Mouse (Mus musculus): ENCODE data around the gene Fam173a. TPM values are rescaled to one million over a fixed set of nuclear protein-coding genes. Genes with fewer than 3 reads are reported as not detected.

Fam173a gene
- 100 to 1,000 TPM; 192 to 257 TPM for polyA plus RNA-seq (2017; shearing (Covaris generic))

DNA sequence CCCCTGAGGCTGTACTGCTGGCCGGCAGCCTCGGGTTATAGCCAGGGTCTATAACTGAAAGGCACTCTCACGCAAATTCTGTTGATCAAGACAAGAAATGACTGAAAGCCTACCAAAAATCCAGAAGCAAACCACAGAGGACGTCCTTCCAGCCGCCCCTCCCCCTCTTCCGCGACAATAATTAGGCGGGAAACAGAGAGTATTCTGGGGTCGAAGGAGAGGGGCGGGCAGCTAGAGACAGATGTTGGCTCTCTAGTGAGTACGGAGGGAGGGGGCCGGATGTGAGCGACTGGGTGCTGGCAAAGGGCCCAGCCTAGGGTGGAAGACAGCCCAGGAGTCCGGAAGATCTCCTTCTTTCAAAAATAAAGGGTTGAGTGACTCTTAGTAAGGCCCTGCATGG is at the start of gene Fam173a:
Gene Fam173a (minus strand): TSS at position 287 of the 400 bp plus-strand sequence.
- peak; percentile 86 for ATAC-seq

DNA sequence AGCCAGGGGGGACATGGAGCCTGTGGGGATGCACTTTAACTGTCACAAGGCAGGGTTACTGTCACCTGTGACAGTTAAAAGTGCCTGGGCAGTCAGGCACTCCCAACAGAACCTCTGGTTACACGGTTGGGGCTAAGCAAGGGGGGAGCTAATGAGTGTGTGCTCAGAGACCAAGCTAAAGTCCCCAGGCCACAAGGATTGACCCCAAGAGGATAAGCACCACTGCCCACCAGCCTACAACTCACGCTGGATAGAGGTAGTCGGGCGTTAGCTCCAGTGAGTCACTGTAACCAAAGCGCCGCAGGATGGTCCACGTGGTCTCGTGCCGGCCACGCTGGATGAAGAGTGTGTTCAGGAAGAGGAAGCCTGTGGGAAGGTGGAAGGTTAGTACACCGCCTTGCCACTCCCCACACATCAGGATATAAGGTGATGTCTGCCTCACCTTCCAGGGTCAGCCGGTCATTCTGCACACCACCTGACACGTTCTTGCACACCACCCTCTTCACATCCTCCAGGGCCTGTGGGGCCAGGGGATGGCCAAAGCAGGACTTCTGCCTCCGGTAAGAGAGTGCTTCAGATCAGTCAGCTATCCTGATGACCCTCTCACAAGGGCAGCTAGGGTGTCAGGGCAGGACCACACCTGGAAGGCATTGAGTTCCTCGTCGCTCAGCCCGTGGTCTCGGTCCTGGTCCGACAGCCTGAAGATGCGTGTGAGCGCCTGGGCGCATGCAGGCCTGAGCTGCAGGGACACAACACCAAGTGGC is 48.6 kb upstream of the Fam173a start, which contains the start of gene Gm20683:
Gene Gm20683 (minus strand): TSS at position 647 of the 764 bp plus-strand sequence.
- ATAC-seq = no peak

DNA sequence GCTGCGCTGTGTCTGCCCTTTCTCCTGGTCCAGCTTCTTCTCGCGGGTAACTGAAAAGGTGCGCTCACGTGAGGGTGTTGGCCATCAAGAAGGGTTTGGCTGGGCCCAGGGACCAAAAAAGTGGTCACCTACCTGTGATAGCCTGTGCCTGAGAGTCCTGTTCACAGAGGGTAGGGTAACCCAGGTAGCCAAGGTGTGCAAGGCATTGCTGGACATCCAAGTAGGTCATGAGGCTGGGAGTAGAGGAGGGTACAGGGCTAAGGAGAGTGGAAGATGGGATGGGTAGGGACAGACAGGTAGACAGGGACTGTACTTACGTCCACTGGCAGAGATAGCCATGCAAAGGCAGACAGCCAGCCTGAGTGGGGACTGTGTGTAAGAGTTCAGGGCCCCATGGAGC is 47.8 kb upstream of the Fam173a start:
- no peak for ATAC-seq

DNA sequence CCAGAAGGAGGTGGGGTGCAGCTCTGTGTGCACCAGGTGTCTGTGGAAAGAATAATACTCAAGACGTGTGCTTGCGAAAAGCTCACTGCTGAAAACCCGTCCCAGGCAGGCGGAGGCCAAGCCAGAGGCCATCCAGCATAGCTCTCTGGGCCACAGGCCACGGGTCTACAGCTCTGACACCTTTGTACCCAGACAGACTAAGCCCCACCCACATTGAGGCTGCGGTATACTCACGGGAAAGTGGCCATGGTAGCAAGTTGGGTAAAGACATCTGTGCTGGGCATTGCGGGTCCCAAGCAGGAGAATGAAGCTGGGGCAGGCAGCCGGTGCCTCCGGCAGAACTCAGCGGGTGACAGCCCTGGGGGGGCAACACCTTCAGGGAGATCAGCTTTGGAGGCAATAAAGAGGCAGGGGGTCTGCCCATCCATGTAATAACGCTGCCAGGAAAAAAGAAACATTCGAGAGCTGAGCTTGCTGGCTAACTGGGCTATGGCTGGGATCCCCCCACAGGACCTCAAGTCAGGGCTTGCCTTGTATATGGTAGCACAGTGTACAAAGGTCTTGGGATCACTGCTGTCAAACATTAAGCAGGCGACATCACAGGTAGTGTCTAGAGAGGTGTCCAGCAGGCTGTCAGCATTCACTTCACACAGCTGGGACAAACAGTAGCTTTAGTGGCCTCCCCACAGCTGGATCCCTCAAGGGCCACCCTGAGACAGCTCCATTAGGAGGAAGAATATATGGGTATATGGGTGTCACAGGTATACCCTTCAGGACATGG is 46.9 kb upstream of the Fam173a start:
- ATAC-seq = no peak

DNA sequence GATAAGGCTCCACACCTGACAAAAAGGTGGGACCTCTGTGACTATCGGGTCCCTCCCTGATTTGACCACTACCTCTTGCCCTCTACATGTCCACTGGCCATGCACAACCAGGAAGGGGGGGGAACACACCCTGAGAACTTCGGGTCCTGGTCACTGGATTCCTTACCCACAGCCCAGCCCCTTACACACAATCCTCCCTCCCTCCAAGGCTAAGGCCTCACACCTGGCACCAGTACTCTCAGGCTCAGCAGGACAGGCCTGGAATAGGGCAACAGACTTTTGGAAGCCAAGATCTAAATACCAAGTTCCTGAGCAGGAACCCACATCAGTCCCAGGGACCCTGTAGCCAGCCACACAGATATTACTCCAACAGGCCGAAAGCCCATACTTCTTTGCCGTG is 46.2 kb upstream of the Fam173a start:
- no peak for ATAC-seq

DNA sequence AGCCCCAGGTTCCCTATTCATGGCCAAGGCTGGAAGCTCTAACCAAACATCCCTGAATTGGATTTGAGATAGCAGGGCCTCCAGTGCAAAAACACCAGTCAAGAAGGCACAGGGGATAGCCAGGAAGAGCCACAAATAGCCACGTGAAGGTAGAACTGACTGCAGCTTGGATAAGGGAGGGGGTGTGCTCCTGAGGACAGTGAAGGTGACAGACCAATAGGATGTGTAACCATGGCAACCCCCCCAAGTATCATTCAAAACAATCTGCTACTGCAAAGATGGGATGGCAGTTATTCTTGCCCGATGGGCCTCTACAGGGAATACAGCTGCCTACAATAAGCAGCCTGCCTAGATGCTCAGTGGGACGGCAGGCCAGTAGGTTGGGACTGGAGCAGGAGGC is 44.8 kb upstream of the Fam173a start:
- no peak for ATAC-seq

DNA sequence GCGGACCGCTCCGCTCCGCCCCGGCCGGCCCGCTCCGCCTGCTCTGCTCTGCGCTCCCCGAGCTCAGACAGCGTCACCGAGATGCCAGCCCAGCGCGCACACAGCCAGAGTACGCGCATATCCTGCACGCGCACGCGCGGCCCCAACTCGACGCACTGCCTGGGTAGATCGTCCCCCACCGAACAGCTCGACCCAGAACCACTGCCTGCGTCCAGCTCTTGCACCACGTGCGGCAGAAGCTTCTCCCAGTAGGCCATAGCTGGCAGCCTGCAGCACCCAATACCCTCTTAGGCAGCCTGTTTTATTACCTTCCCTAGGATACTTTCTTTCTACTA is 44.3 kb upstream of the Fam173a start, which contains the start of gene Rhbdl1:
Gene Rhbdl1 (minus strand): TSS at position 220 of the 335 bp plus-strand sequence.
- ATAC-seq = no peak

DNA sequence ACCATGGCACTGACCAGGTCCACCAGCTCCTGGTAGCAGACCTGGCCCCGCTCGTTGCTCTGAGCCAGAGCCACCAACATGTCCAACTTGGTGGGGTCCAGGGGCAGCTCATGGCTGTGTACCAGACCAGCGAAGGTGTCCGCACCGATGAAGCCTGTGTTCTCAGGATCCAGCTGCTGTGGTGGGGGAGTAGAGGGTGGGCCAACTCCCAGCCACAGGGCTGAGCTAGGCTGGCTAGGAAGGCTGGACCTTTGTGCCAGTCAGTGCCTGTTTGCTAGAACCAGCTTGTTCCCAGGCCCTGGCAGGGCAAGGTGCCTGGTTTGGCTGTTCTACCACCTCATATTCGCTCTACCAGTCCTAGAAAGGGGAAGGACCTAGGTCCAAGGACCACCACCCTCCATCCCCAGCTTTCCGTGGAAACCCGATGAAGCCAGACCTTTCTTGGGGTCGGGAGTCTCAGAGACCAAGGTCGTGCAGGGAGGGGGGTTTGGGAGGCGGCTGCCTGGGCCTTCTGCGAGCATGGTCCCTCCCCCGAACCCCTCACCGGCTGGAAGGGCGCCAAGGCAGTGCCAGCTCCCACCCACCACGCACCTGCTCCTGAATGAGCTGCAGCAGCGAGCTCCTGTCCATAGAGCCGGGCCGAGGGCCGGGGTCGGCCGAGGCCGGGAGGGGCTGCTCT is 43.8 kb upstream of the Fam173a start:
- no peak for ATAC-seq

DNA sequence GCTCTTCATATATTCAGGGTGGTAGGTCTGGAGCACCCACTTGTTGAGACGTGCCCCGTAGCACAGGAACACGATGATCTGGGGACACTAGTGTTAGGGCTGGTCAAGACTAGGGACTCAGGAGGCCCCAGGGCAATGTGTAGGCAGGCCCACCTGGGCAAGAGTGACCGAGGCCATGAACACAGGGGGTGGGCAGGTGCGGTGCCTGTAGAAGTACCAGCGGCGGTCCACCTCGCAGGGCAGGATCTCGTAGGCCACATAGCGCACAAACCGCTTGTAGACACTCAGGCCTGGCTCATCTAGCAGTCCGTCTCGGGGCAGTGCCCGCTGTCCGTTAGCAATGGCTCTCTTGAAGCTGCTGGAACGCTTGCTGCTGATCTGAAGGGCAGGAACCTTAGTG is 43.1 kb upstream of the Fam173a start:
- ATAC-seq = no peak

DNA sequence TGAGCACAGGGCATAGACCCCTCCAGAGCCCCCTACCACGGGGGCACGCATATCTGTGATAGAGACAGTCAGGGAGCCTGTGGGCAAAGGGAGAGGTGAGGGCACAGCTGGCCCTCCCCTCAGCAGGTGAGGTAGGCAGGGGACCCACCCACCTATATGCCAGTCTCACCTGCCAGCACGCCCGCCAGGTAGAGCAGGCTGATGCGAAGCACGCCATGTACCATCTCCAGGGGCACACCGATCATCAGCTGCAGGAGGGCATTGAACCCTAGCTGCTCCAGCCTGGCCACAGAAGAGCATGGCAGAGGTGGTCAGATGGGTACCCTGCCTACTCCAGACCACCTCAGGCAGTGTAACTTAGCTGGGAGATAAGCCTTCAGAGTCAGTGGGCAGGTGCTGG is 42.6 kb upstream of the Fam173a start:
- ATAC-seq = no peak

DNA sequence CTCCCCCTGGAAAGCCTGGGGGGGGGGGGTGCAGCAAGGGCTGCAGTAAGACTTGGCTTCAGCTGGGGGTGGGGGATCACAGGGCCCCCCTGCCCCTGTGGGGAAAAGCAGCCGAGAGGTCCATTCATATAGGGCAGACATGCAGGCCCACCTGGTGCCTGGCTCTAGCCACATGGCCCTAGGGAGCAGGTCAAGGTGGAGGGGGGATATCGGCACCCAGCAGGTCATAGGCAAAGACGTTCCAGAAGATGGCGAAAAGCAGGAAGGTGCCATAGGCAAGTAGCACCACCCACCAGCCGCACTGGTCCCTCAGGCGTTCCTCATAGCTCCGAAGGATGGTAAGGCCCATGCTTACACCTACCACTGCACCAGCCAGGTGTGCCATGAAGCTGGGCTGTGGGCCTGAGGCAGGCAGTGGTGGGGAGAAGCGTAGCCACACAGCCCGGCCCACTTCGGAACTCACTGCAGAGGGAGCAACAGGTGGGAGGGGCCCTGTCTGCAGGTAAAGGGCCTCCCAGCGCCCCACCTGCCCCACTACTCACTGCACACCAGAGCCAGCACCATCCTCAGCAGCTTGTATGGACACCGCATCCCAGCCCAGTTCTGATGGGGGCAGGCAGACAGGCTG is 42.0 kb upstream of the Fam173a start:
- no peak for ATAC-seq

DNA sequence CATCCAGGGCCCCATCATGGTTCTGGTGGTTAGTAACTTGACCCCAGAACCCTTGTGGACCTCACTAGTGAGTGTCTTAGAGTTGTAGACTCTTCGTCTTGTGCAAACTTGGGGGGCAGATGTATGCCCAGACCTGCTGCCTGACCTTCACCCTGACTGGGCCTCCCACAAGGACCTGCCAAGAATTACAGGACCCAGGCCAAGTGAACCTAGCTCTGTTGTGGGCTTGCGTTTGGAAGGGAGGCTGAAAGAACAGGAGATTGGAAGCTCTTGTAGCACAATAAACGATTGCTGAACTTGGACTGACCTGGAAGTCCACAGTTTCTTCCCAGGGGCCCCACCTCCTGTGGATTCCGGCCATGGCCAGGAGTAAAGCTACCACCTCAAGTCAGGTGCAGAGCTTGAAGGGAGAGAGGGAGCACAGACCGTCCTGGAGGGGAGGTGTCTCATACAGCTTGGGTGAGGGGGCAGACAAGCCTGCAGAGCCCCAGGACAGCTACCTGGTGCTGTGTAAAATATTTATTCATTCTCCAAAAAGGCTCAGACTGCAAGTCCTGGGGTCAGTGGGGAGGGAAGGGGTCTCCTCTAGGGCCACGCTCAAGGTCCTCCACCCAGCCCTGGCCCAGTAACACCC is 41.4 kb upstream of the Fam173a start:
- no peak for ATAC-seq

DNA sequence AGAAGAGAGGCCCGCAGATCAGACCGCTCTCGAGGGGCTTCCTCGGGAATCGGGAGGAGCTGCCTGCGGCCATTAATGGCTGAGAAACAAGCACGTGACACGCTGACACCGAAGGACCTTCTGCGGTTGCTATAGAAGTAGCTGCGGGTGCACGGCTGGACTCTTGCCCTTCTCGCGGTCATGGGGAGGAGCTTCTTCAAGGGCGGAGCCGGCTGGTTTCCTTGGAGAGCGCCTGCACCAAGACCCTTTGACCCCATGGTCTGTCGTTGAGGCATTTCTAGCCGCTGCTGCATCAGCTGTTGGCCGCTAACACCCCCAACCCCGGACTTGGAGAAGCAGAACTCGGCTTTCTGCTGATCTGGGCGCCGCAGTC is 40.6 kb upstream of the Fam173a start, which contains the start of gene Stub1:
Gene Stub1 (minus strand): TSS at position 114 of the 373 bp plus-strand sequence.
- peak; percentile 21 for ATAC-seq

DNA sequence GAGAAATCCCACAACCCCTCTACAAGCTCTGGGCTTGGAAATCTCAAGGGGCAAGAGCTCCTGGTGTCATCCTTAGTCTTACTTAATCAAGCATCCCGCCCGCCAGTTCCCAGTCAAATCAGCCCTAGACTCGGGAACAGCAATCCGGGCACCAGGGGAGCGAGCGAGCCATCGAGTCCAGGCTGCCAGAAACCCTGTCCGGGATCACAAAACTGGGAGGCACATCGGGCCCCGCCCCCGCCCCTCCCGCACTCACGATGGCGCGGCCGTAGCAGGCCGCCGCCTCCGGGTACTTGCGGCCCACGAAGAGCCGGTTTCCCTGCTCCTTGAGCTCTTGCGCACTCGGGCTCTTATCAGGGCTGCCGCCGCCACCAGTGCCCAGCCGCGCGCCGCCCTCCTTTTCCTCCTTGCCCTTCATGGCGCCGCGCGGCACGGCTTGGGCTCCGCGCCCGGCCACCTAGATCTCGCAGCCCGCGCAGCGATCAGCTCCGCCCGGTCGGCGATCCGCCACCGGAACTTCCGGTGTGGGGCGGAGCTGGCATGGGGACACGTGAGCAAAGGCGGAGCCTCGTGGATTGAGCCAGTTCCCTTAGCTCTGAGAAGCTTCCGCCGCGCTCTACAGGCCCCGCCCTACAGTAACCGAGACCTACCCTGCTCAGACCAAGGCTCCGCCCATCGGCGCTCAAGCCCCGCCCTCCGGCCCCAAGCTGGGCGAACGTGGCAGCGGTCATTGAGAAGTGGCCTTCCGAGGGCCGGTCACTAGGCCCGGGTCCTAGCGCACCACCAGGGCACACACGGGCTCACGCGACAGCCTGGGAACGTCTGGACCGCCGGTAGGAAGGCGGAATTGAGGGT is 40.0 kb upstream of the Fam173a start:
- ATAC-seq = peak; percentile 93

DNA sequence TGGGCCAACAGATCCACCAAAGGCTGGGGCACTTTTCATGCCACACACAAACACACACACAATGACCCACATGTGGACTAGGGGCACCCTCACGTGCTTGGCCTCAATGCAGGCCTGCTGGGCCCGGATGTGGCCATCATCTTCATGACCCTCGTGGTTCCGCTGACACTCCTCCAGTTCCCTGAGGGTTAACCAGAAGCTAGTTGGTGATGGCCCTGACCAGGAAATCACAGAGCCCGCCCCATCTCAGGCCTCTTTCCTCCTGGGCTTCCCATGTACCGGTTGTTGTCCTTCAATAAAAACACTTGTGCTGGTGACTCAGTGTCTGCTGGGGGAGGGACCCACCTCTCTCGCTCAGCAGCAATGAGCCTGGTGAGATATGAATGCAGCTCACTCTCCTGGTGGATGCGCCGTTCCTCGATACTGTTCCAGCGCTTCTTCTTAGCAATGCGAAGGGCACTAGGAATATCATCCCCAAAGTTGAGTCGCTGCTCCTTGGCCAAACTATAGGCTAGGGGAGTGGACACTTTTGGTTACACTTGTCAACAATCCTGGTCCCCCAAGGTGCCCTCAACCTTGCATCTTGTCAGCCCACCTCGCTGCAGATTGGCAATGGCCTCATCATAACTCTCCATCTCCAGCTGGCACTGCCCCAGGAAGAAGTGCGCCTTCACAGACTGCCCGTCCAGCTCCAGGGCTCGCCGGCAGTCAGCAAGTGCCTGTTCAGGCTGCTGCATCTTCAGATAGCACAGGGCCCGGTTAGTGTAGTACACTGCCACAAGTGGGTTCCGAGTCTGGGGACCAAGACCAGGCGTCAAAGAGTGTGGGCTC is 39.0 kb upstream of the Fam173a start:
- ATAC-seq = no peak

DNA sequence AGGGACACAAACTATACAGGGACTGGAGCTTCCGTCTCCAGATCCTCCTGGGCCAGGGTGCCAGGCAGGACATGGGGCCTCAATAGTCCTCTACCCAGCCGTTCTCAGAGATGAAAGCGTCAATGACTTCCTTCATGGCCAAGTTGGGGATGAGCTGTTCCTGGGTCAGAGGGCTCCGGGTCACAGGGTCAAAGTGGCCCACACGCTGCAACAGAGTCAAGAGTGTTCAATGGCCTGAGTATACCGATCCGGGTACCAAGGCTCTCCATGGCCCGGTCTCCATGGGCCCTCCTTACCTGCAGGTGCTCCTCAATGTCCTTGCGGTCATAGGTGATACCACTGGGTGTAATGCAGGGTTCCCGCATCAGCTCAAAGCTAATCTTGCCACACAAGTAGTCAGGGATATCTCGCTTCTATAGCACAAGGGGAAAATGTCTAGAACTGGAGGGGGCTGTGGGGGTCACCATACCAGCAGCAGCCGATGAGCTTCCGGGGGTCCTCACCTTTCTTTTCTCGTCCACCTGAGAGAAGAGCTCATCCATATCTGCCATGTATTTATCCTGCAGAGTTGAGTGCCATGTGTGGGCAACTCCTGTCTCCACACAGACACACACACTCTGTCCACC is 38.2 kb upstream of the Fam173a start:
- ATAC-seq = no peak

DNA sequence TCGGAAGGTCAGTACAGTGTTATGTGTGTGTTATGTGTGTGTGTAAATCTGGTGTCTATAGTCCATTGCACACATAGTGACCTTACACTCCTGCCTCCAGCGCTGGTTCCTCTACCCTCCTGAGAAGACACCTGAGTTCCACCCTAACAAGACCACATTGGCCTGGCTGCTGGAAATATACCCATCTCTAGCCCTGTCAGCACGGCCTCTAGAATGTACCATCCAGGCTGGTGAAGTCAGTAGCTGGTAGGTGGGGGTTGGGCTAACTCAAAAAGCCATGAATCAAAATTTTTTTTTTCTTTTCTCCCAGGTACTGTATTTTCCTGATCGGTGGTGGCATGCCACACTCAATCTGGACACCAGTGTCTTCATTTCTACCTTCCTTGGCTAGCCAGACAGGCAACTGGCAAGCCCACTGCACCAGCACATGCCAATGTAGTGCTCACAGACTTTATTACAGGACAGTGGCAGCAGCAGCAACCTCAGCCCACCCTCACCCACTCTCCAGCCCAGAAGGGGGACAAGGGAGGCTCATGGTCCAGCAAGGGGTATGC is 37.6 kb upstream of the Fam173a start:
- no peak for ATAC-seq

DNA sequence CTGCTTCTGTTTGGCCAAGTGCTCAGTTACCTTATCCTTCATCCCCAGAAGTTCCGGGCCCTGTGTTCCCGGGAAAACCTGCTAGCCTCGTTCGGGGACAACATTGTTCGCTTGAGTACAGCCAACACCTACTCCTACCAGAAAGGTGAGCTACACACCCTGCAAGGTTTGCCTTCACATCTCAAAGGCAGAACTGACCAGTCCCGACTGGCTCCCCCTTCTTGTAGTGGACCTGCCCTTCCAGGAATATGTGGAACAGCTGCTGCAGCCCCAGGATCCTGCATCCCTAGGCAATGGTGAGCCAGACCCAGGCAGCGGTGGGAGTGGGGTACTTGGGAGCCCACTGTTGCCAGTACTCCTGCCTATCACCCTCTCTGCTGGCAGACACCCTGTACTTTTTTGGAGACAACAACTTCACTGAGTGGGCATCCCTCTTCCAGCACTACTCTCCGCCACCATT is 36.9 kb upstream of the Fam173a start:
- ATAC-seq = no peak
